ENCODE assay signal across 8 mouse cellular contexts in genomic region chr13:84449001-84449551, GRCm38 (mm10).
DNase-seq lines count a peak whose midpoint lies in the region; ATAC-seq lines count a peak whose summit lies in the region.

No protein-coding gene starts in this region.

- no peaks in the 10 kb centered on the region for H3K36me3 ChIP-seq in limb, embryonic 12.5 days
- no peaks in the 10 kb centered on the region for H3K36me3 ChIP-seq in limb, embryonic 10.5 days

- 63% methylated on average over 6 of the region's 6 CpGs for WGBS in limb, embryonic 12.5 days
- 79% methylated on average over 6 of the region's 6 CpGs for WGBS in limb, embryonic 10.5 days

- no peak overlapping the region for H3K9ac ChIP-seq in limb, embryonic 12.5 days (replicated peaks)

- no peak for DNase-seq in limb, embryonic 10.5 days (ENCODE audit: low spot score)
- DNase-seq in left cerebral cortex, adult 18-20 months (ENCODE audit: low spot score in 2 of 2): peak; percentile 22
- peak; percentile 43 to 47 for DNase-seq in right cerebral cortex, adult 2 months (ENCODE audit: low spot score in 2 of 2)
- DNase-seq in thymus, postnatal 25 days: no peak
- no peak for DNase-seq in kidney, postnatal 4 days

- H3K4me3 ChIP-seq in limb, embryonic 12.5 days (replicated peaks): no peak overlapping the region
- no peak overlapping the region for H3K4me3 ChIP-seq in limb, embryonic 10.5 days

- H3K4me2 ChIP-seq in limb, embryonic 12.5 days: no peak overlapping the region

- no peak overlapping the region for H3K27ac ChIP-seq in limb, embryonic 12.5 days
- no peak overlapping the region for H3K27ac ChIP-seq in limb, embryonic 10.5 days

- ATAC-seq in limb, embryonic 12.5 days (ENCODE audit: insufficient number of reproducible peaks, insufficient read depth, low FRiP score, low TSS enrichment, low read depth): 0 out of 2 replicates have a peak, but pooled peaks have one; percentile 6
- ATAC-seq in frontal cortex, adult (ENCODE audit: low TSS enrichment): peak; percentile 98
- ATAC-seq in activated CD4-positive, CD25-positive, alpha-beta regulatory T cell, adult 4 months: no peak

- no peaks in the 10 kb centered on the region for H3K9me3 ChIP-seq in limb, embryonic 12.5 days
- H3K9me3 ChIP-seq in limb, embryonic 10.5 days (replicated peaks): no peaks in the 10 kb centered on the region

- no peaks in the 10 kb centered on the region for H3K4me1 ChIP-seq in limb, embryonic 12.5 days (replicated peaks)
- H3K4me1 ChIP-seq in limb, embryonic 10.5 days: no peaks in the 10 kb centered on the region

- no peaks in the 10 kb centered on the region for H3K27me3 ChIP-seq in limb, embryonic 12.5 days
- H3K27me3 ChIP-seq in limb, embryonic 10.5 days (ENCODE audit: low read depth, poor library complexity, severe bottlenecking): no peaks in the 10 kb centered on the region

Comparison
In these comparisons a context has a peak if more than half of its experiments do, and no peak if none do; other contexts are left out.
1. DNase-seq: peak in left cerebral cortex, adult 18-20 months (2 of 2) and right cerebral cortex, adult 2 months (2 of 2); none in limb, embryonic 10.5 days (single experiment), thymus, postnatal 25 days (single experiment) and kidney, postnatal 4 days (0 of 2).